Mouse (Mus musculus) layer of hippocampus, postnatal 10 days (tissue): Measurements from ENCODE around the gene Alox12b. TPM values are rescaled to one million over a fixed set of nuclear protein-coding genes. Genes with fewer than 3 reads are reported as not detected.

Source experiments
- DNase-seq, 2 experiments: peaks; one replicate each; pipeline ENCODE4 v3.0.0; 2021; ENCODE audit warnings: low spot score in 2 of 2
- total RNA-seq, 2 experiments: library from RNA; stranded (reverse); gene quantifications; 2 replicates each; pipeline ENCODE4 v1.2.3; 2021

The Alox12b gene
- total RNA-seq, 2 experiments from 2014 or later: 0.27 to 0.31 TPM

DNA sequence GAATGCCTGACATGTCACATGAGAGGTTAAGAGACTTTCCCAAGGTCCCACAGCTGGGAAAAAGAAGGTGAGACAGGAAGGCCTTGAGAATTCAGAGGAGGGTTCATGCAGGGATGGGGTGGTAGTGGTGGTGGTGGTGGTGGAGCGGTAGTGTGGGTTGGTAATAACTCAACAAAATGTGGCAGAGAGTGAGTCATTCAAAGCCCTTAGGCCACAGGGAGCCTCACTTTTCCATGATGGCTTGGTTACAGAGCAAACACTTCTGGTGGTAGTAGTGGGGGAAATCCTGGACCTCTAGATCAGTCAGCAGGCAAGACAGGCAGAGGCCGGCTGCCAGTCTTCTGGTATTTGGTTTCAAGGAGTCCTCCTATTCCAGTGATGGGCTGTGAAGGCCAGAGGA is 15.8 kb downstream of the Alox12b start:
- DNase-seq: no peak

DNA sequence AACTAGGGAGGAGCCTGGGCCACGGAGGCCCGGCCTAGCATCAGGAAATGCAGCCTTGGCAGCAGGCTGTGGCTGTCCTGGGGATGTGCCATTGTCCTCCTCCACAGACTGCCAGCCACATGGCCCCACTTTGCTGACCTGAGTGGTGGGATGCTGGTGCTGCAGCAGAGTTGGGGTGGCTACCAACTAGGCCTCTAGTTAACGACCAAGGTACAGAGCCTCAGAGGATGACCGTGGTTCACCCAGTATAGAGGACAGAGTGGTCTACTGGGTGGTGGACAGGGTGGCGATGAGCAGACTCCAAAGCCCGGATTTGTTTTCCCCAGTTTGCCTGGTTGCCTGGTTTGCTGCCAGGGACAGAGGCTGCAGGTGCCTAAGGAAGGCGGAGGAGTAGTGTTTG is 17.9 kb downstream of the Alox12b start:
- DNase-seq: no peak

DNA sequence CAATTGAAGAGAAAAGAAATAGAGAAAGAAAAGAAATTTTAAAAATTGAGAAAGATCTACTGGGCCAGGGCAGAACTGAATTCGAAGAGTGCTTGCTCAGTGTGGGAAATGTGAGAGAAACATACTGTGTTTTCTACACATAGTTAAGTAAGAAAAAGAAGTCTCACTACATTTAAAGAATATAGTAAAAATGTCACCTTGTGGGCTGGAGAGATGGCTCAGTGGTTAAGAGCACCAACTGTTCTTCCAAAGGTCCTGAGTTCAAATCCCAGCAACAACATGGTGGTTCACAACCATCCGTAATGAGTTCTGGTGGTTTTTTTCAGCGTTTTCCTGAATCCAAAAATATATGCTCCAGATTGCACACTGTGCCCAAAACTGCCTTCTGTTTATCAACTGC is 21.7 kb downstream of the Alox12b start:
- no peak for DNase-seq

DNA sequence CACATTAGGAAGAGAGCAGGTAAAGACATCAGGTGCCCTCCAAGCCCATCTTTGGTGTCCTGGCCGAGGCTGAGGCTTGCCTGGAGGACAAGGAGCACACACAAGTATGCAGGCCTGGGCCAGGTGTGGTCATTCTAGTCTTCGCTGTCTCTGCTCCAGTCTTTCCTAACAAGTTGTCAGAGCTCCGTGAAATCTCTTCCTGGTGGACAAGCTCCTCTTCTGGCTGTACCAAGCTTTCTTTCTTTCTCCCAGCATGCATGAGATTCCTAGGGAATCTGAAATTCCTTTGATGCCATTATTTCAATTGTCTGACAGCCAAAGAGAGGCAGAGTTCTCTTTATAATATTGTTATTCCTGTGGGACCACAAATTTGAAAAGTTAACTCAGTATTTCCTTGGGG is 22.7 kb downstream of the Alox12b start:
- DNase-seq: no peak

DNA sequence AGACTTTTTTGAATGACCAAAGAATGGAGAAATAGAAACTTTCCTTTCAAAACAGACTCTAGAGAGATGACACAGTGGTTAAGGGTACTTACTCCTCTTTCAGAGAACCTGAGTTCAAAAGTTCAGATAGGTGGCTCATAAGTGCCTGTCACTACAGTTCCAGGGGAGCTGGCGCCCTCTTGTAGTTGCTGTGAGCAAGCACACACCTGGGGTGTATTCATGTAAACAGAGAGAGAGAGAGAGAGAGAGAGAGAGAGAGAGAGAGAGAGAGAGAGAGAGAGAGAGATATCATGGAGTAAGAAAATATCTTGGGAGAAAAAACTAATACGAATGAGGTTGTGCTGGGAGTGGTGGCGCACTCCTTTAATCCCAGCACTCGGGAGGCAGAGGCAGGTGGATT is 23.3 kb downstream of the Alox12b start:
- no peak for DNase-seq

DNA sequence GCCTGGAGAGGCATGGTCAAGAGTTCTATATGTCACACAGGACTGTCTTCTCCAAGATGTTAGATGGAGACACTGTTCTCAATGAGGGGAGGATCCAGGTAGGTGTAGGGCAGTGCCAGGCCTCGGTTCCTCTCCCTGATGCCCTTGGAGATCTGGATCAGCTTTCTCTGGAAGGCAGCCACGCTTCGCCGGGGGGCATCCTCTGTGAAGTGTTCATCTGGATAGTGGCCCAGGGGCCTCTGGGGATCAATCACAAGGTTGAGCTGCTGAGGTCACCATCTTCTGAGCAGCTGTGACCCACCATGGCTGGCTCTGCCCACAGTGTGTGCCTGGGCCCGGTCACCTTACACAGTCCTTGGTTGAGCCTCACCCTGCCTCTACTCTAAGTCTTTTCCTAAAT is 28.2 kb downstream of the Alox12b start:
- DNase-seq: no peak

DNA sequence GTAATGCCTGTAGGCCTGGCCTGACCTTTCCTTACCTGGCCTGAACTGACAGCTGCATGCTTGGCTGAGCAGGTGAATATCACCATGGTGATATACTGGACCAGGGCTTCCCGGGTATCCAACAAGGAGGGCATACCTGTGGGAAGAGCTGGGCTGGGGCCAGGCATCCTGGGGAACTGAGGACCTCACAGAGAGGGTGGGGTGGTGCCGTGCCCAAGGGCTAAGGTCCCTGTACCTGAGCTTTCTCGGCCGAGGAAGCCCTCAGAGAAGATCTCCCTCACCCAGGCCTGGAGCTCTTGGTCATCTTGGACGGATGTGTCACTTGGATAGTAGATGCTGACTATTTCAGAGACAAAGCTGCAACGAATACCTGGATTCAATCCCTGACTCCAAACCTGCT is 29.1 kb downstream of the Alox12b start:
- DNase-seq: no peak

DNA sequence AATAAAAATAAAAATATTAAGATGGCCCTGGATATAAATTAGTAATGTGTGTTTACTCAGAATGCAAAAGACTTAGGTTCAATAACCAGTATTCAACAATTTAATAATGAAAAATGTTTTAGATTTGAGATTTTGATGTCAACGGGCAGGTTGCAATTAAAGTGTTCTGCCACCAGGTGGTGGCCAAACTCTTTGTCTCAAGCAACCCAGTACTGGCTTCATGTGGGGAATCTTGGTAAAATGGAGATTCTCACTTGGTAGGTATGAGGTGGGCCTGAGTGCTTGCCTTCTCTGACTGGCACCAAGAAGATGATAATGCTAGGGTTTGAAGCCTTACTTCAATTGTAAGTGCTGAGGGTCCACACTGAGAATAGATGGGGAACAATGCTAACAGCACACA is 36.1 kb downstream of the Alox12b start:
- peak; percentile 48 to 65 for DNase-seq

DNA sequence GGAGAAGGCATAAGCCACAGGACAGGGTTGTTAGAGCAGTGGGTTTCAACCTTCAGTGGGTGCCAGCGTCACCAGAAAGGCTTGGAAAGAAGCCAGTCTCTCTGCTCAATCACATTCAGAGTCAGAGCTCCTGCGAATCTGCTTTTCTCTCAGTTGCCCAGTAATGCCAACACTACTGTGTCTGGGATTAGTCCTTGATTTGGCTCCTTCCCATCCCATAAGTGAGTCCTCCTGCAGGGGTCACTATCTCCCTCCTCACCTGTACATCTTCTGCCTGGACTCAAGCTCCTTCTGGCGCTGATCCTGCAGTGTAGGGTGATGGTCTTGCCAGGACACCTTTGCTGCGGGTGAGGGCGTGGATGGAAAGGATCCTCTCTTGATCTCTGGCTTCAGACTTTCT is 40.0 kb downstream of the Alox12b start:
- DNase-seq: peak in 1 of 2 experiments; percentile 24

DNA sequence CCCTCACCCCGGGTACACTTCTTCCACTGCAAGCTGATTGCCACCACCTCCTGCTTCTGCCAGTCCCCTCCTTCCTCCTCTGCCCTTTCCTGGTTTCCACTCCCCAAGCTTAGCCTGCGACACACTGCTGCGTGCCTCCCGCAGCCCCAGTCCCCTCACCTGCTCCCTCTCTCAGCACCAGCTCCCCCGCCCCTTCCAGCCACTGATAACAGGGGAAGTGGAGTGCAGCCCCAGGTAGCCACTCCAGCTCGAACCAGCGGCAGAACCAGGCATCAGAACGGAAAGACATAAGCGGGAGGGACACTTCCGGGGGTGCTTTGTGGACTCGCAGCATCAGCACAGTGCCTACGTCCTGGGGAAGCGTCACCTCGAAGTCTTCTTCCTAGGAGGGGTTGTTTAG is 40.4 kb downstream of the Alox12b start:
- DNase-seq: peak in 1 of 2 experiments; percentile 22

DNA sequence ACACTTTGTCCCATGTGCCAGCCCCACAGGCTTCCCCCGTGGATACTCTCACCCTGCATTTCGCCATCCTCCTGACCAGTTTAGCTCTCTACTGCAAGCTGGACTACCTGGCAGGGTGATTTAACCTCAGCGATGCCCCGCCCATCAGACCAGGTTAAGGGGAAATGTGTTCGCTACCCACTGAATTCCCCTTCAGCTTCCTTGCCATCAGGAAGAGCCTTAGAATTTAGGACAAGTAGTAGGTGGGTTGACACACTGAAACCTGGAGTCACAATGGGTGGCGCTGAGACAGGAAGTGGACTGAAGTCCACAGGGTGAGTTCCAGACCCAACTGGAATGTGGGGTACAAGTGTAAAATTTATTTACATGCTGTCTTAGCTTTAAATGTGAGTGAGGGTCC is 41.0 kb downstream of the Alox12b start, which contains the start of gene Alox8:
Gene Alox8 (minus strand): TSS at position 101 of the 400 bp plus-strand sequence.
- DNase-seq: no peak

DNA sequence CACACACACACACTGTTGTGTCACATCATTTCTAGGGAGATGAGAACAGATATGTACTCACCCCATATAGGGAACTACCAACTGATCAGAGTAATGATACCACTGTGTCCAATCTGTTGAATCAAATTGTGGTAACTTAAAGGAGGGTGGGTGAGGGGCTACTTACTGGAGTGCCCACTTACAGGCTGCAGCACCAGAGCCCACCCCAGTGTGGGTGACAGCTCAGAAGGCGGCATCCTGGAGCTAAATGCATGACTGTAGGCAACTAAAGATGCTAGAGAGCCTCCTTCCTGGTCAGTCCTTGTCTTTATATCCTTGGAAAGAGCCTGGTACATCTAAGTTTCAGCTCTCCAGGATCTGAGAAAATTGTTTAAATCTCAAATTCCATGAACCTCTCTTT is 42.5 kb downstream of the Alox12b start:
- no peak for DNase-seq

DNA sequence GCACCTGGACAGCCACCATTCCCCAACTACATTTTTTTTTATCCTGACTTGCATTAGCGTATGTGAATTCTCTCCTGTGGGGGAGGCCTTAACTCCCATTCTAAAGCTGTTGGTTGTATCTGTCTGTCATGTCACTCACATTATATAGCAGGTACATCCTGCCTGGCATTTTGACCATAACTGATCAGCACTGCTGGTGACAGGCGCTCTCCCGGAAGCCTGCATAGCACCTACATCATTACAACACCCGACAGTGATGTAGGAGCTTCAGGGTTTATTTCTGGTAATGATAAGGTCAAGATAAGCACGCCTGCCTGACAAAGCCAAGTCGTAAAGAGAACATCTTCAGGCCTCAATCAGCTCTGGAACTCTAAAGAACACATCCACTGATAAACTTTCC is 43.4 kb downstream of the Alox12b start:
- no peak for DNase-seq

DNA sequence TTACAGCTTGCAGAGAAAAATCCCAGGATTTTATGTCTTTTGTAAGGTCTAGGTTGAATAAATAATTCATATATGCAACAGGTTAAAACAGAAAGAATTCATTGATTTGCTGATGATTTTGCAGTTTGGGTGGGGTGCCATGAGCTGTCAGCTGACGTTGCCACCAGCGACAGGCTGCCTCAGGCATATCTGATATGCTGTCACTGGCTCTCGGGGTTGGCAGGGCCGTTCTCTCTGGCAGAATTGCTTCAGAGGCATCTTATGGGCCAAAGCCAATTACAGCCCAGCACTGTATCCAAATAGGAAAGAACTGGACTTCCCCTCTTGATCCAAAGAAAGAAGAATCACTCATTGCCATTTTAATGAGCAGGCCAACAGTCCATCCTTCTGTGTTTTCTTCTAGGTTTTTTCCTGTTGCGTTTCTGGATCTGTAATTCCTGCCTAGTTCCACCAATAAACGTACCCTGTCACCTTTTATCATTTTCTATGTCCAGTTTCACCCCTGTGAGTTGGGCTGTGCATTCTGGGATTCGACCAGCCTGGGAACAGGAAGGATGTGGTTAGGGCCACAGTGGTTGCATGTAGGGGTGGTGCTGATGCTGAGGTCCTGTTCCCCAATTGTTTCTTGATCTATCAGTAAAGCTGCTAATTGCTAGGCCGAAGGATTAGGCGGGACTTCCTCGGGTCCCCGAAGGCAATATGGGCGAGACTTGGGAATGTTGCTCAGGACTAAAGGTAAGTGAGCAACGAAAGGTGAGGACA is 45.9 kb downstream of the Alox12b start:
- no peak for DNase-seq

DNA sequence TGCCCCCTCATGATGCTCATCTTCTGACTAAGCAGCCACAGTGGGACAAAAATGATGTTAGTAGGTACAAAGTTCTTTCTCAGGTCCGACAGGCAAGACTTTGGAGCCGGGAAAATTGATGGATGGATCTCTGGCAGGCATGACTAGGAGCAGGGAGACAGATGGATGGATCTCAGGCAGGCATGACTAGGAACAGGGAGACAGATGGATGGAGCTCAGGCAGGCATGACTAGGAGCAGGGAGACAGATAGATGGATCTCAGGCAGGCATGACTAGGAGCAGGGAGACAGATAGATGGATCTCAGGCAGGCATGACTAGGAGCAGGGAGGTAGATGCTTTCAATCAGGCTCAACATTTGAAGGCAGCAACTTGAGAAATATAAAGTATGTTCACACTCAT is 54.6 kb downstream of the Alox12b start:
- DNase-seq: peak; percentile 46 to 58

DNA sequence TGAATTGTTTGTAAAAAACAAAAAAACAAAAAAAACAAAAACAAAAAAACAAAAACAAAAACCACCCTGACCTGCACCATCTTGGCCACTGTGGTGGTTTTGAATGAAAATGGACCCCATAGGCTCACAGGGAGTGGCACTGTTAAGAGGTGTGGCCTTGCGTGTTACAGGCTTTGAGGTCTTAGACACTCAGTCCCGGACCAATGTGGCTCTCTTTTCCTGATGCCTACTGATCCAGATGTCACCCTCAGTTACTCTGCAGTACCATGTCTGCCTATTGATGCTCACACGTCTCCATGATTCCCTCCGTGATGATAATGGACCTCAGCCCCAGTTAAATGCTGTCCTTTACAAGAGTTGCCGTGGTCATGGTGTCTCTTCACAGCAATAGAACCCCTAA is 60.6 kb downstream of the Alox12b start:
- DNase-seq: no peak

DNA sequence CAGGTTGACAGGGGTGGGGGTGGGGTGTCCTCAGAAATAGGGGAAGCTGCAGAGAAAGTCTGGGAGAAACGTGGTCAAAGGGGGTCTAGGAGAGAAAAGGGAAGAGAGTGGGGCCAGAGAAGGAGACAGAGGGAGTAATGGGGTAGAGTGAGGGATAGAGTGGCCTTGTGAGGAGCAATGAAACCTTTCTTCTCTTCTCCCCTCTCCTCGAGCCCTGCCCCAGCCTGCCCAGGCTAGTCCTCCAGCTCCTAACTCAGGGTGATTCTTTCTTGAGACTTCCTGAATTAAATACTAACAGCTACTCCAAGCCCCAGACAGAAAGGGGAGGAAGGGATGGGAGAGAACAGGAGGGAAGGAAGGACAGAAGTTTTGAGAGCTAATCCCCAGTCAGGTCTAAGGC is 61.9 kb downstream of the Alox12b start:
- DNase-seq: no peak

Other genes starting within 250 kb of the Alox12b start
- gene Odf4, start 229.9 kb upstream of the Alox12b start, total RNA-seq: under 1 TPM; 0.45 to 0.62 TPM
- 10 to 100 TPM; 12.2 to 17.4 TPM for gene Arhgef15, start 199.5 kb upstream of the Alox12b start, total RNA-seq
- 1 to 10 TPM; 4.3 to 4.4 TPM for gene Slc25a35, start 188.9 kb upstream of the Alox12b start, total RNA-seq
- 10 to 100 TPM; 16.2 to 20.5 TPM for gene Rangrf, start 181.8 kb upstream of the Alox12b start, total RNA-seq
- gene Pfas, start 148.5 kb upstream of the Alox12b start, total RNA-seq: 10 to 100 TPM; 26.2 to 37.5 TPM
- 10 to 100 TPM; 41.1 to 50.7 TPM for gene Ctc1, start 141.1 kb upstream of the Alox12b start, total RNA-seq
- 1 to 10 TPM; 5.3 to 6.0 TPM for gene Aurkb, start 111.3 kb upstream of the Alox12b start, total RNA-seq
- 10 to 100 TPM; 24.2 to 24.9 TPM for gene Borcs6, start 97.3 kb upstream of the Alox12b start, total RNA-seq
- 10 to 100 TPM; 10.4 to 14.0 TPM for gene Tmem107, start 86.2 kb upstream of the Alox12b start, total RNA-seq
- gene Vamp2, start 68.5 kb upstream of the Alox12b start, total RNA-seq: 1,000 to 10,000 TPM in 1 of 2 experiments, 100 to 1,000 TPM in 1; 909 to 1,029 TPM
- 10 to 100 TPM; 54.4 to 67.2 TPM for gene Per1, start 61.8 kb upstream of the Alox12b start, total RNA-seq
- gene Hes7, start 36.6 kb upstream of the Alox12b start, total RNA-seq: under 1 TPM; 0.54 to 0.96 TPM
- gene 9130213A22Rik, start 34.4 kb upstream of the Alox12b start, total RNA-seq: under 1 TPM; 0.59 to 0.89 TPM
- gene Aloxe3, start 31.1 kb upstream of the Alox12b start, total RNA-seq: 1 to 10 TPM; 5.8 to 6.6 TPM
- 1 to 10 TPM; 5.2 to 6.9 TPM for gene Alox8, start 40.9 kb downstream of the Alox12b start, total RNA-seq
- under 1 TPM; 0.60 to 0.94 TPM for gene Gucy2e, start 80.0 kb downstream of the Alox12b start, total RNA-seq
- gene Cntrob, start 166.8 kb downstream of the Alox12b start, total RNA-seq: 10 to 100 TPM; 16.6 to 18.2 TPM
- 10 to 100 TPM; 74.5 to 83.6 TPM for gene Trappc1, start 167.0 kb downstream of the Alox12b start, total RNA-seq
- 10 to 100 TPM; 12.3 to 14.7 TPM for gene Kcnab3, start 169.3 kb downstream of the Alox12b start, total RNA-seq
- 10 to 100 TPM; 72.6 to 76.6 TPM for gene Rnf227, start 183.5 kb downstream of the Alox12b start, total RNA-seq
- 100 to 1,000 TPM; 540 to 617 TPM for gene Chd3, start 212.4 kb downstream of the Alox12b start, total RNA-seq
- gene Naa38, start 238.5 kb downstream of the Alox12b start, total RNA-seq: 10 to 100 TPM; 84.1 to 95.1 TPM
- gene Cyb5d1, start 238.6 kb downstream of the Alox12b start, total RNA-seq: 10 to 100 TPM; 28.4 to 40.6 TPM
- gene Tmem88, start 241.2 kb downstream of the Alox12b start, total RNA-seq: 1 to 10 TPM; 2.1 to 2.7 TPM